Mouse (Mus musculus): ENCODE results near the gene Gna11. TPM values are rescaled to one million over a fixed set of nuclear protein-coding genes. Genes with fewer than 3 reads are reported as not detected.
A peak's percentile ranks its signal among the peaks of the same experiment; 100 is the strongest.

The Gna11 gene
- polyA plus RNA-seq, 1 experiment from 2014 or later: 73.4 TPM

DNA sequence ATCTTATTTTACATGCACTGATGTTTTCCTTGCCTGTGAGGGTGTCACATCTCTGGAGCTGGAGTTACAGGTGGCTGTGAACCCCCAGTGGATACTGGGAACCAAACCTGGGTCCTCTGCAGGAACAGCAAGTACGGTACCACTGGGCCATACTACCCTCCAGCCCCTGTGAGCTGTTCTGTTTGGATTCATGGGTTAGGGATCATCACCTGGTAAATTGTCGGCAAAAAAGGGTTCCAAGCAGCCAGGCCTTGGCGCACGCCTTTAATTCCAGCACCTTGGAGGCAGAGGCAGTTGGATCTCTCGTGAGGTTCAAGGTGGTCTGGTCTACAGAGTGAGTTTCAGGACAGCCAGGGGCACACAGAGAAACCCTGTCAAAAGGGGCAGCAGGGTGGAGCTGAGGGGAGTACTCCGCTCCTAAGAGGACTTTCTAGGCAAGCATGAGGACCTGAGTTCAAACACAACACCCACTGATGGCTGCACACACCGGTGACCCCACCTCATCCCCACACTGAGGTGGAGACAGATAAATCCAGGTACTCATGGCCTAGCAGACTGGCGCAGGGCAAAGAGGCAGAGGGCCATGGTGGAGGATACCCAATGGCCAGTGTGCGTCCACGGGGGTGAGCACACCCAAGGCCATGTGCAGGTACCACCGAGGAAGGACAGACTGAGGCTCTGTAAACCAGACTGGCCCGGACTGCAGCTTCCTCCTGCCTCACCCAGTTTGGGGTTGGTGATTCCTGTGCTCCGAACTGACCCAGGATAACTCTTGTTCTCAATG lies 2.0 kb upstream of the Gna11 start:
- 92% methylated on average over 13 of the region's 13 CpGs for WGBS
- Histone ChIP-seq H3K9me3 (no peaks in the 10 kb centered on the region), H3K27me3 (ENCODE audit: poor library complexity, severe bottlenecking) (0 out of 2 replicates have a peak, but pooled peaks cover 6% of the 10 kb centered on the region), H3K36me3 (replicated peaks) (peaks cover 14% of the 10 kb centered on the region), H3K27ac (no peak overlapping the region), H3K4me3 (no peak overlapping the region), H3K4me1 (peaks cover 48% of the 10 kb centered on the region)
- no peak for DNase-seq (ENCODE audit: extremely low spot score, low spot score)

DNA sequence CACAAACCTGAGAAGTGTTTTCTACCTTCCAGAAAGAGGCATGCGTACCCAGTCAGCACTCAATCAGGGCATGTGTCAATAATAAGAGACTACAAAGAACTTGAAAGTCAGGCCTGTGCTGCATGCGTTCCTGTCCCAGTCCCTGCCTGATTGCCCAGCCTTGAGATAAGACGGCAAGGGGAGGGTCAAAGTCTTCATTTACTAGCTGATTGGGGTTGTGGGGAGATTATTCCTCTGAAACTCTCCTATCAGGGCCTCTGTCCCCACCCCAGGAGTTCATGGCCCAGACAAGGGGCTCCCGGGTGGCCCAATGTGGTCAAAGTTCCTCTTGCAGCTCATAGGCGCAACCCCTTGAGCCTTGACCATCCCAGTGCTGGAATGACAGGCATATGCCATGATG lies 1.3 kb upstream of the Gna11 start:
- Histone ChIP-seq H3K27ac (no peak overlapping the region), H3K36me3 (replicated peaks) (peaks cover 20% of the 10 kb centered on the region), H3K4me1 (peaks cover 45% of the 10 kb centered on the region), H3K4me3 (no peak overlapping the region), H3K27me3 (ENCODE audit: poor library complexity, severe bottlenecking) (0 out of 2 replicates have a peak, but pooled peaks cover 6% of the 10 kb centered on the region), H3K9me3 (no peaks in the 10 kb centered on the region)
- no peak for DNase-seq (ENCODE audit: extremely low spot score, low spot score)
- WGBS: 85% methylated on average over 5 of the region's 5 CpGs

- no peaks in the 10 kb centered on the region for H3K9me3 ChIP-seq
- H3K4me3 ChIP-seq: peak overlapping the region; percentile 97
- under 1% methylated on average over 93 of the region's 93 CpGs for WGBS
- peaks cover 39% of the 10 kb centered on the region for H3K4me1 ChIP-seq
- DNase-seq (ENCODE audit: extremely low spot score, low spot score): no peak
- H3K27me3 ChIP-seq (ENCODE audit: poor library complexity, severe bottlenecking): 0 out of 2 replicates have a peak, but pooled peaks cover 6% of the 10 kb centered on the region
- peaks cover 36% of the 10 kb centered on the region for H3K36me3 ChIP-seq (replicated peaks)
- peak overlapping the region; percentile 94 for H3K27ac ChIP-seq
These were observed 462 bp downstream of the Gna11 start for GRCm38 (mm10) chr10:81544296-81545160.

- H3K4me3 ChIP-seq: peak overlapping the region; percentile 97
- peaks cover 39% of the 10 kb centered on the region for H3K4me1 ChIP-seq
- H3K27ac ChIP-seq: peak overlapping the region; percentile 94
- no peak for DNase-seq (ENCODE audit: extremely low spot score, low spot score)
- no peaks in the 10 kb centered on the region for H3K9me3 ChIP-seq
- WGBS: 59% methylated on average over 1 of the region's 1 CpGs
- peaks cover 45% of the 10 kb centered on the region for H3K36me3 ChIP-seq (replicated peaks)
- no peaks in the 10 kb centered on the region for H3K27me3 ChIP-seq (ENCODE audit: poor library complexity, severe bottlenecking)
These were observed 1.4 kb downstream of the Gna11 start for GRCm38 (mm10) chr10:81543633-81544032.

DNA sequence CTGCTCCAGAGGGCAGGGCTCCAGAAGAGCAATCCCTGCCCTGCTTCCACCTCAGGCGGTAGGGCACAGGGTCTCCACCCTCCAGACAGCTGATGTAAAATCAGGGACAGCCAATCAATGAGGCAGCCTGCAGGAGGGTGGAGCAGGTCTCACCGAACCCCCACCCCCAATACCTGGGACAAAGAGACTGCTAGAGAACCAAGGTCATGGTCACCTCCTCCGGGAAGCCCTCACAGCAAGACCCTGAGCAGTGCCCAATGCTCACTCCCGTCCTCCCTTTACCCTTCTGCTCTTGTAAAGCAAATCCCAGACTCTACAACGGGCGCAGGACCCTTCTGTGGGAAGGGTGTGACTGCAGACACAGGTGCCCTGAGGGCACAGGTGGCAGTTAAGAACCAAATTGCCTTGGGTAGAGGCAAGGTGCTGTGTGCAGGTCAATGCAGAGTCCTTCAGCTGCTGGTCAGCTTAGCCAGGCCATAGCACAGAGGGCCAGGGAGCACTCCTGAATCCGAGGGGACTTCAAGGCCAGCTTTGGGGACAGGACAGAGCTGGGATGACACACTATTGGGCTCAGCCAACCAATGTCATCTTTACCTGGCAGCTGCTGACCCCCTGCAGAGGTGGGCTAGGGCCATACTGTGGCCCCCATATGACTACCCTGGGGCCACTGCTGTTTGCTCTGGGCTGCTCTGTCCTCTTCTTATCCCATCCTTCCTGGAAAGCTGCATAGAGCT lies 2.1 kb downstream of the Gna11 start:
- Histone ChIP-seq H3K4me1 (peaks cover 39% of the 10 kb centered on the region), H3K27ac (peak overlapping the region; percentile 94; the same call in 1 of the 2 replicates), H3K27me3 (ENCODE audit: poor library complexity, severe bottlenecking) (no peaks in the 10 kb centered on the region), H3K9me3 (no peaks in the 10 kb centered on the region), H3K36me3 (replicated peaks) (peaks cover 48% of the 10 kb centered on the region), H3K4me3 (peak overlapping the region; percentile 97)
- no peak for DNase-seq (ENCODE audit: extremely low spot score, low spot score)
- 81% methylated on average over 7 of the region's 7 CpGs for WGBS

GRCm38 (mm10) chr10:81541803-81542202 lies 3.2 kb downstream of the Gna11 start:
- no peaks in the 10 kb centered on the region for H3K9me3 ChIP-seq
- no peaks in the 10 kb centered on the region for H3K27me3 ChIP-seq (ENCODE audit: poor library complexity, severe bottlenecking)
- 0 out of 2 replicates have a peak overlapping the region, but pooled peaks have one; percentile 3 for H3K27ac ChIP-seq
- H3K4me3 ChIP-seq: peak overlapping the region; percentile 97; the same call in 1 of the 2 replicates
- DNase-seq (ENCODE audit: extremely low spot score, low spot score): no peak
- peaks cover 39% of the 10 kb centered on the region for H3K4me1 ChIP-seq
- WGBS: 84% methylated on average over 10 of the region's 10 CpGs
- H3K36me3 ChIP-seq (replicated peaks): peaks cover 56% of the 10 kb centered on the region

- H3K9me3 ChIP-seq: no peaks in the 10 kb centered on the region
- peaks cover 59% of the 10 kb centered on the region for H3K36me3 ChIP-seq (replicated peaks)
- no peak for DNase-seq (ENCODE audit: extremely low spot score, low spot score)
- 0 out of 2 replicates have a peak overlapping the region, but pooled peaks have one; percentile 26 for H3K27ac ChIP-seq
- H3K27me3 ChIP-seq (ENCODE audit: poor library complexity, severe bottlenecking): no peaks in the 10 kb centered on the region
- no peak overlapping the region for H3K4me3 ChIP-seq
- peaks cover 39% of the 10 kb centered on the region for H3K4me1 ChIP-seq
- WGBS: 90% methylated on average over 5 of the region's 5 CpGs
These were observed 3.6 kb downstream of the Gna11 start for GRCm38 (mm10) chr10:81541363-81541762.

DNA sequence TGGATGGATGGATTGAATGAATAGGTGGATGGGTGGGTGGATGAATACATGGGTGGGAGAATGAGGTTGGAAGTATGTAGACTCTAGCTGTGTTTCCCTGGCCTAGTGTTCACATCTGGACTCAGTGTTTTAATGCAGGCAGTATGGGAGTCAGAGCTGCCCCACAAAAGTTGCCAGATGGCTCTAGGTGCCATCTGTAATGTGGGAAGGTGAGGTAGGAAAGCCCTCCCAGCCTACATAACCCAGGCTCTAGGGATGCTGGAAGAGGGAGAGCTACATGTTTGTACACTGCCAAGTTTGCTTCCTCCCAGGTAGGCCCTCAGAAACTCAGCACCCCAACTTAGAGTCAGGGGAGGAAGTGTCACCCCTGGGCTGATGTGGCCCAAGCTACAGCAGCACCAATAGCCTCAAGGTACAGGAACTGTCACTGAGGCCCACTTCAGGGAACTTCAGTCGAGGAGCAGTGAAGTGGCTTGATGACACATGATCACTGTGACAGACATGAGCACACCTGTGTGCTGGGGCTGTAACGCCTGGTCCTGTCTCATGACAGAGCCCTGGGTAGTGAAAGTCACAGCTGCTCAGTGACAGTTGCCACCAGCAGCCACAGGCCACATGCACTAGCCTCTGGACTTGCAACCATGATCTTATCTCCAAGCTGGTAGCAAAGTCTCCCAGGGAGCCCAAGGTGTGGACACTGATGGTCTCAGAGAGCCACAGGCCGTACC lies 6.5 kb downstream of the Gna11 start:
- no peak overlapping the region for H3K4me3 ChIP-seq
- H3K36me3 ChIP-seq (replicated peaks): peaks cover 86% of the 10 kb centered on the region
- no peak for DNase-seq (ENCODE audit: extremely low spot score, low spot score)
- H3K27ac ChIP-seq: no peak overlapping the region
- WGBS: 91% methylated on average over 3 of the region's 3 CpGs
- no peaks in the 10 kb centered on the region for H3K27me3 ChIP-seq (ENCODE audit: poor library complexity, severe bottlenecking)
- no peaks in the 10 kb centered on the region for H3K9me3 ChIP-seq
- H3K4me1 ChIP-seq: peaks cover 22% of the 10 kb centered on the region

- WGBS: 86% methylated on average over 2 of the region's 2 CpGs
These were observed 7.6 kb downstream of the Gna11 start for GRCm38 (mm10) chr10:81537429-81537828.

GRCm38 (mm10) chr10:81536734-81537133 lies 8.3 kb downstream of the Gna11 start:
- Histone ChIP-seq H3K27ac (no peak overlapping the region), H3K4me1 (peaks cover 4% of the 10 kb centered on the region), H3K4me3 (no peak overlapping the region), H3K27me3 (ENCODE audit: poor library complexity, severe bottlenecking) (no peaks in the 10 kb centered on the region), H3K9me3 (no peaks in the 10 kb centered on the region), H3K36me3 (replicated peaks) (peaks cover 87% of the 10 kb centered on the region)
- DNase-seq (ENCODE audit: extremely low spot score, low spot score): no peak
- 79% methylated on average over 6 of the region's 6 CpGs for WGBS

More at GRCm38 (mm10) chr10:81537429-81537828, 7.6 kb downstream of the Gna11 start:
- Histone ChIP-seq H3K4me3 (no peak overlapping the region), H3K27ac (no peak overlapping the region), H3K9me3 (no peaks in the 10 kb centered on the region), H3K27me3 (ENCODE audit: poor library complexity, severe bottlenecking) (no peaks in the 10 kb centered on the region), H3K4me1 (peaks cover 11% of the 10 kb centered on the region), H3K36me3 (replicated peaks) (peaks cover 87% of the 10 kb centered on the region)
- no peak for DNase-seq (ENCODE audit: extremely low spot score, low spot score)

GRCm38 (mm10) chr10:81534826-81535225 lies 10.2 kb downstream of the Gna11 start:
- no peak for DNase-seq (ENCODE audit: extremely low spot score, low spot score)
- Histone ChIP-seq H3K9me3 (no peaks in the 10 kb centered on the region), H3K27me3 (ENCODE audit: poor library complexity, severe bottlenecking) (no peaks in the 10 kb centered on the region), H3K4me3 (no peak overlapping the region), H3K36me3 (replicated peaks) (peaks cover 90% of the 10 kb centered on the region), H3K27ac (no peak overlapping the region), H3K4me1 (0 out of 2 replicates have a peak, but pooled peaks cover 3% of the 10 kb centered on the region)
- WGBS: 58% methylated on average over 16 of the region's 16 CpGs

- Histone ChIP-seq H3K9me3 (no peaks in the 10 kb centered on the region), H3K36me3 (replicated peaks) (peaks cover 31% of the 10 kb centered on the region), H3K27ac (no peak overlapping the region), H3K4me3 (no peak overlapping the region), H3K4me1 (peaks cover 7% of the 10 kb centered on the region), H3K27me3 (ENCODE audit: poor library complexity, severe bottlenecking) (peaks cover 26% of the 10 kb centered on the region)
- DNase-seq (ENCODE audit: extremely low spot score, low spot score): peak; percentile 81
- WGBS: 16% methylated on average over 14 of the region's 14 CpGs
These were observed 18.2 kb downstream of the Gna11 start for GRCm38 (mm10) chr10:81526779-81527178.

Measured in forebrain, embryonic 10.5 days (tissue).